Mouse (Mus musculus) heart, postnatal 25 days (tissue): ENCODE measurements around the gene Kansl1. TPM values are rescaled to one million over a fixed set of nuclear protein-coding genes. Genes with fewer than 3 reads are reported as not detected.
"Not testable (repeated sequence)": the region's sequence is repeated elsewhere in the genome, so short reads cannot be mapped to it uniquely, and the experiment has no call there.

Experiments used
- DNase-seq: peaks from one replicate; pipeline ENCODE4 v3.0.0; 2022; ENCODE audit warnings: low spot score
- intact Hi-C: fragments of 180-260 bp; cut with DNase I; formaldehyde crosslinking; loops from one replicate; pipeline ENCODE4 v1.15.1; 2025
- total RNA-seq, 2 experiments: library from RNA; stranded (reverse); gene quantifications; 2 replicates each; pipeline ENCODE4 v1.2.3; 2021

Kansl1 gene
- 10 to 100 TPM; 26.3 to 28.1 TPM for total RNA-seq

DNA sequence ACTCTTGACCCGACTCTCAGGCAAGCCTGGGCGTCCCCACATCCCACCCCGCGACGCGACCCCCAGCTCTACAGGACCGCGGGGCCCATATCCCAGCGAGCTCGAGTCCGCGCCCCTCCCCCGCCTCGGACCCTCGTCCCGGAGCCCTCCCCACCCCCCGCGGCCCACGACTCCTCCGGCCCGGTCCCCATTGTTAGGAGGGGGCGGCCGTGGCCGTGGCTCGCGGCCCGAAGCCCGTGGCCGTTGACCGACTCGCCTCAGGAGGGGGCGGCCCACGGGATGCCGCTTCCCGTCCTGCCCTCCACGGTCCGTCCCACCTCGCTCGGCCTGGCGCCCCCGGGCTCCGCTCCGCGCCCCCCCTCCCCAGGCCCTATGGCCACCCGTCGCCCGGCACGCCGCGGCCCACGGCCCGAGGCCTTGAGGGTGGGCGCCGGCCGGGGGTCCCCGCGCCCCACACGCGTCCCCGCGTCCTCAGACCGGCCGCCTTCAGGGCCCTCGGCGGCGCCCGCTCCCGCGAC is at the start of gene Kansl1:
TSS of gene Kansl1 (minus strand) at position 111 of the 518 bp plus-strand sequence.
- no peak for DNase-seq
- intact Hi-C loops, result no loop called here

DNA sequence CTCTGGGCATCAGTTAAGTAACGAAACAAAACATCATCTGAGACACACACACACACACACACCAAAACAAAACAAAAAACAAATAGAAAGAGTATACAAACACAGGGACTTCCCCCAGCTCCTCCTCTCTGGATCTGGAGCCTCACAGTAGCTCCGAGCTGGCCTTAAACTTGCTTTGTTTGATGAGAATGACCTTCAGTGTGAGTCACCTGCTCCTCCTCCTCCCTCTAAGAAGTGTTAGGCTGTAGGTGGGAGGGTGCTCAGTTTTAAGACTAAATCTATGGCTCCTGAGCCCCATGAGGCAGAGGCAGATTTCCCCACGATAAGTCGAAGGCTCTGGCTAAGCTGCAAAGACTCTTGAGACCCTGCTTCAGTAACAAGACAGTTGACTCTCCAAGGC is 43.8 kb upstream of the Kansl1 start:
- DNase-seq, result no peak
- intact Hi-C loops, result no loop called here

GRCm38 (mm10) chr11:104510606-104511005 is 41.9 kb upstream of the Kansl1 start:
- intact Hi-C loops, result no loop called here

DNA sequence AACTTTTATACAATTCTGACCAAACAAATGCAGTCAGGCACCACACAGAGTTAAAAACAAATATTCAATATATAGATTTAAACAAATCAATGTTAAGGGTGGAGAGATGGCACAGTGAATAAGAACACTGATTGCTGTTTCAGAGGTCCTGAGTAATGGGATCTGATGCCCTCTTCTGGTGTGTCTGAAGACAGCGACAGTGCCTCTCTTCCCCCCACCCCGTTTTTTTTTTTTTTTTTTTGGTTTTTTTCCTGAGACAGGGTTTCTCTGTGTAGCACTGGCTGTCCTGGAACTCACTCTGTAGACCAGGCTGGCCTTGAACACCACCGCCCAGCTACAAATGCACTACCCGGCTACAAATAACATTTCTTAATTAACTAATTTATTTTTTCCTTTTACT is 39.8 kb upstream of the Kansl1 start:
- intact Hi-C loops, result no loop called here
- no peak for DNase-seq

More at GRCm38 (mm10) chr11:104510606-104511005, 41.9 kb upstream of the Kansl1 start:
- DNase-seq, result no peak

GRCm38 (mm10) chr11:104488292-104488691 is 19.6 kb upstream of the Kansl1 start:
- DNase-seq, result no peak
- intact Hi-C loops, result no loop called here

DNA sequence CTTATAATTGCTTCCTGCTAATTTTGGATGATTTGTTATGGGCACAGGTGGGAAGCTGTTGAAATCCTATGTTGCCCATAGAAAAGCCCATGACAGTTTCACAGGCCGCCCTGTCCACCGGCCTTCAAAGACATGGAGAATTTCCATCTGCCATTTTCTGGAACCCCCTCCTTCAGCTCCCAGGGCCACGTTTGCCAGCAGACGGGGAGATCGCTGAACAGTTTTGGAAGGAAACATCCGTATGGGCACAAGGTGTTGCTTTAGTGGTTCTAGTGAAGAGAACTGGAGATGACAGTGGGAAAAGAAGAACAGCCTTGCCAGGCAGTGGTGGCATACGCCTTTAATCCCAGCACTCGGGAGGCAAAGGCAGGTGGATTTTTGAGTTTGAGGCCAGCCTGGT is 13.3 kb upstream of the Kansl1 start:
- no peak for DNase-seq
- intact Hi-C loops, result no loop called here

- DNase-seq, result no peak
- intact Hi-C loops, result no loop called here
Measured at GRCm38 (mm10) chr11:104479505-104479904, 10.8 kb upstream of the Kansl1 start.

DNA sequence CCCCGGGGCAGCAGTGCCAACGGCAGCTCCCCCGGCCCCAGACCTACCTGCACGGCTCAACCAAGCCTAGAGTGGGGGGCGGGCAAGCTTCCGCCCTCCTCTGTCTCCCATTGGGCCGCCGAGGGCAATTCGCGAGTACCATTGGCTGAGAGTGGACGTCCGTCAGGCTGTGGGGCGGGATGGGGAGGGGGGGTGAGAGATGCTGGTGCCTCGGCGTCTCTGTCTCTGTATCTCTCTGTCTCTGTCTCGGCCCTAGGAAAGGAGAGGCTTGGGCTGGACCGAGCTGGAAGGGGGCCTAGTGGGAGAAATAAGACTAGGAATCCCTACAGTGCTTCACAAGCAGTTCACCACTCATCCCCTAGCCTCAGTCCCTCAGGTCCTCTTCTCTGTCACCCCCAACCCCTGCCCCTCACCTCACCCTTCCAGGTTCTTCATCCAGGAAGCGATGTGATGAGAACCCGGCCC is 742 bp upstream of the Kansl1 start:
- intact Hi-C loops, result no loop called here
- peak; percentile 88 for DNase-seq

- no peak for DNase-seq
- intact Hi-C loops, result no loop called here
Measured at GRCm38 (mm10) chr11:104467698-104468097, 963 bp downstream of the Kansl1 start.

DNA sequence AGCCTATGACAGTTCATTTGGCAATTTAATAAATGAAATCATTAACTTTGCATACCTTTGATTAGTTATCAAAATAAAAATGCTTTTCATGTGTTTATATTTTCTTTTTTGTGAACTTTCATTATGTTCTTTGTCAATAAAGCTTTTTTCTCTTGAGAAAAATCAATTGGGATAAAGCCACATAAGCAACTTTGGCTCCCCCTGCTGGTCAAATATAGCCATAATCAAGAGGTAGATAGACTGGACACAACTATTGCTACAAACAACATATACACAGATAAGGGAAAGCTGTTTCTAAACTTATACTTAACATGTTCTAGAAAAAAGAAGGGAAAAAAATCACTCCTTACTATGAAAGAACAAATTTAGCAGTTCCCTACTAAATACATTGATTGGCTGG is 7.1 kb downstream of the Kansl1 start:
- DNase-seq, result no peak
- intact Hi-C loops, result loop anchor here (1.0 to 2.0 kb wide), 2 partner anchors 115 to 146 kb away; no protein-coding TSS in a partner anchor

DNA sequence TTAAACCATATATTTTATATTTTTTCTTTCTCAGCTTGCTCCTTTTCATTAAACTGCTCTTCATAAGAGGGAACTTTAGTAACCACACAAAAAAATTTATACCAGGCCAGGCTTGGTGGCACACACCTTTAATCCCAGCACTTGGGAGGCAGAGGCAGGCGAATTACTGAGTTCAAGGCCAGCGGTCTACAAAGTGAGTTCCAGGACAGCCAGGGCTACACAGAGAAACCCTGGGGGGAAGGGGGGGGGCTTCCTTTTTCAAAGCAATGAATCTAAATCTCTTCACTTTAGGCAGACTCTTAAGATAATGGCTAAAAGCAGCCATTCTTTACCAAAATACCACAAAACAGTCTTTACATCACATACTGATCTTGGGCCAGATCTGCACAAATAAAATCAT is 9.0 kb downstream of the Kansl1 start:
- intact Hi-C loops, result loop anchor here (2.0 kb wide), 1 partner anchor 113 kb away; no protein-coding TSS in a partner anchor

DNA sequence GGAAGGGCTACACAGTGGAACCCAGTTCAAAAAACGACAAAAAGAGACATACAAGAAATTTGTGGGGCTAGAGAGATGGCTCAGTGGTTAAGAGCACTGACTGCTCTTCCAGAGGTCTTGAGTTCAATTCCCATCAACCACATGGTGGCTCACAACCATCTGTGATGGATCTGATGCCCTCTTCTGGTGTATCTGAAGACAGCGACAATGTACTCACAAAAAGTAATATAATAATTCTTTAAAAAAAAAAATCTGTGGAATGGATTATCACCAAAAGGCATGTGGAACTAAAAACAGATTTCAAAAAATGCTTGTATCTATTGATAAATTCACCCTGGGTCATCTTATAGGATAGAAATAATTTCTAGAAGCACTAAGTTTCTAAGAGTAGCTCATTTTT is 10.2 kb downstream of the Kansl1 start:
- DNase-seq, result no peak
- intact Hi-C loops, result no loop called here

More for the DNA sequence above, 9.0 kb downstream of the Kansl1 start:
- DNase-seq, result no peak

- intact Hi-C loops, result no loop called here
- DNase-seq, result no peak
Measured at GRCm38 (mm10) chr11:104452709-104453108, 16.0 kb downstream of the Kansl1 start.

DNA sequence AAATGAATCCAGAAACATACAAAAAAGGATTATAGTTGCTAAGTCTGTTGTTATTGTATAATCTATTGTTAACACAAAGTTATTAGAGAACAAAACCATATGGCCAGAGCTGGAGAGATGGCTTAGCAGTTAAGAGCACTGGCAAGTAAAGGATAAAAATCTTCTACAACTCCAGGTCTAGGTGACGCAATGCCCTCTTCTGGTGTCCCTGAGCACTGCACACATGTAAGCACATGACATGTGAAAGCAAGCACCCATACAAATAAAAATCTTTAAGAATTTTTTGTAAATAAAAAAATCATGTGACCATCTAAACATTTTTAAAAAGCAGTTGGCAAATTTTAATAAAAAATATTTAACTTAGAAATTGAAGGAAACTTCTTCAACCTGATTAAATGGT is 17.4 kb downstream of the Kansl1 start:
- intact Hi-C loops, result no loop called here
- DNase-seq, result no peak

DNA sequence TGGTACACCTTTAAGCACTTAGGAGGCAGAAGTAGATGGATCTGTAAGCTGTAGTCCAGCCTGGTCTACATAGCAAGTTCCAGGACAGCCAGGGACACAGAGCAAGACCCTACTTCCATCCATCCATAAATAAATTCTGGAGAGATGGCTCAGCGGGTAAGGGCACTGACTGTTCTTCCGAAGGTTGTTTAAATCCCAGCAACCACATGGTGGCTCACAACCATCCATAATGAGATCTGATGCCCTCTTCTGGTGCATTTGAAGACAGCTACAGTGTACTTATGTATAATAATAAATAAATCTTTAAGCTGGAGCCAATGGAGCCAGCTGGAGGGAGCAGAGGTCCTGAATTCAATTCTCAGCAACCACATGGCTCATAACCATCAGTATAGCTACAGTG is 20.2 kb downstream of the Kansl1 start:
- intact Hi-C loops, DNase-seq: not testable (repeated sequence)

DNA sequence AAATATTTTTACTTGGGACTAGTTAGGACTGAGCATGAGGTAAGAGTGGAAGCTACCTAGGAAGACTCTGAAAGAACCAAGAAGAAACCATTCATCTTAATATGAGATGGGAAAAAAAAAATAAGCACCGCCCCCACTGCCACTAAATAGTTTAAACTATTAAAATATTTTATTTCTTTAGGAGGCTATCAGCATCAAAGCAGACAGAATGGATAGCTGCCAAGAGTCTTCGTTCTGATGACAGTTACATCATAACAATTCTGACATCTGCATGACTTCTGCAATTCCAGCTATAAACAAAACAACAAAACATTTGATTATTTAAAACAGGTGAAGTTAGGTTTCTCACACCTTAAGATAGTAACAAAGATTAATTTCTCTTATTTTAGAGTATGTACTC is 23.1 kb downstream of the Kansl1 start:
- intact Hi-C loops, result no loop called here
- no peak for DNase-seq

GRCm38 (mm10) chr11:104445044-104445443 is 23.6 kb downstream of the Kansl1 start:
- DNase-seq, result no peak
- intact Hi-C loops, result no loop called here

DNA sequence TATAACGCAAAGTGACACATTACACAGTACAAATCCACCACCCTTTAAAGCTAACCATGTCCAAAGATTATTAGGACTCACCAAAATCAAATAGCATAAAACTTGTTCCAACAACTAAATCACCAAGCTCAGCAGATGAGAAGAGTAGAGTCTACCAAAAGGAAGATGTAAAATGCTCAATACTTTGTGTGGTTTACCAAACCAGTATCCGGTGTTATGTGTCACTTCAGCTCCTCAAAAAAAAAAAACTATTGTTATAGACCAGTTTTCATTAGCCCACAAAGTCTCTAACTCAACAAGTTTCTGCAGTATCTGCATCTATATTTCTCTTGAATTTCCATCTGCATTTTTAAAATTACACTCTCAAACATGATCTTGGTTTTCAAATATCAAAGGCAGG is 25.3 kb downstream of the Kansl1 start:
- no peak for DNase-seq

DNA sequence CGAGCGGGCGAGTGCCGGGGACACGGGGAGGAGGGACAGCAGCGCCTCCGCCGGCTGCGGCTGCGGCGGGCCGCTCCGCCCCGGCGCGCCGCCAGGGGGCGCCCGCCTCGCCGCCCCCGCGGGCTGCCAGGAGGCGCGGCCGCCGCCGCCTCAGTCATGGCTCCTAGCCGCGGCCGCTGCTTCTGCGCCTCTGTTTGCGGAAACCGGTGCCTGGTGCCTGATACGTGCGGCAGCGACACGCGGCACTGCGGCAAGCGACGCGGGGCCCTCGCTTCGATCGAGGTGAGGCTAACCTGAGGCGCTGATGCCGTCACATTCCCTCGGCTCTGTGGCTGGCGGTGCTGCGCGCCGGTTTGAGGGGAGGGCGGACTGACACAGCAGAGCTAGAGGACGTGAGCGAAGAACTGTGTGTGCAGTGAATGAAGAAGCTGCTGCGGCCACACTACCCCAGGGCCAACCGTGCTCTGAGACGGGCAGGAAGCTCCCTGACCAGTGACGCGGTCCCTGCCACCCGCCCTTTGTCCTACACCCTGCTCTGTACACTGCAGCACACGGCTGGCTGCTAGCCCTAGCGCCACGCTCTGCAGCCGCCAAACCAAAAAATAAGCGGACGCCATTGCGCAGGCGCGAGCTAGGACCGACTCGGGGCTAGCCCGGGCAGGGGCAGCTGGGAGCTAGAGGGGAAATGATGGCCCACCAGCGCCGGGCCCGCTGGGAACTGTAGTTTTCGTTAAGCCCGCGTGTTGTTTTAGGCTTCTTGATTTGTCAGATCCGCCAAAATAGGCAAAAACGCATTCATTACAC is 26.1 kb downstream of the Kansl1 start:
- intact Hi-C loops, result no loop called here

More for the DNA sequence above, 25.3 kb downstream of the Kansl1 start:
- intact Hi-C loops, result no loop called here

DNA sequence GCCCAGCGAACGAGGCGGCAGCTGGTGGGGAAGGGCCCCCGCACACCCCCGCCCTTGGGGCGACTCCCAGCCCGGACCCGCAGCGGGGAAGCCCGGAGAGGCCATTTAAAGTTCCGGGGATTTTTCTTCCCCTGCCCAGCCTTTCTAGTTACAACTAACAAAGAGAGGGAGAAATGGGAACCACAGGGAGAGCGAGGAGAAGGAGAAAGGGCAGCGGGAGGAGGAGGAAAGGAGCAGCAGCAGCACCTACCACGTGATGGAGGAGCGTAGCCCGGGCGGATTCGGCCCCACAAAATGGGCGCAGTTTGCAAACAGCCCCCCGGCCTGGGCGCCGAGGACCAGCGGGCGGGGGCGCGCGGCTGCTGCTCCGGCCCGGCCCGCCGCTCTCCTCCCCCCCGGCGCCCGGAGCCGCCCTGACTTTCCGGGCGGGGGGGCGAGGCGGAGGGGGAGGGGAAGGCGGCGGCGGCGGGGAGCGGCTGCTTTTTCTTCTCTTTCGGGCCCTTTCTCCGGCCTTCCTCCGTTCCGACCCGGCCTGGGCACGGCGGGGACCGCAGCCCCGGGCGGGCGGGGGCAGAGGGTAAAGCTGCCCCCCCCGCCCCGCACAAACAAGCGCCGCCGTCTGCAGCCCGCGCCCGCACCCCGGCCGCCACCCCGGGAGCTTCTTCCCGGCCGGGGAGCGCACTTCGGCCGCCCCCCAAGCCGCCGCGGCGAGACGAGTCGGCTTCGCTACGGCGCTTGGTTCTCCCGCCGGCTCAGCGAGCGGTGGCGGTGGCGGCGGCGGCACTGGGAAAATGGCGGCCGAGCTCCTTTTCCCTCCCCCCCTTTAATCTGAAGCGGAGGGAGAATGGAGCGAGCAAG is 27.0 kb downstream of the Kansl1 start:
- intact Hi-C loops, result no loop called here
- peak; percentile 69 for DNase-seq

More for the DNA sequence above, 26.1 kb downstream of the Kansl1 start:
- peak; percentile 87 for DNase-seq
